Mouse (Mus musculus) cerebellum, adult 2 months (tissue): Measurements from ENCODE around the gene Prdx1.

Experiments used
- CTCF ChIP-seq: fragments of 200-500 bp; IDR thresholded peaks from 2 replicates; pipeline ENCODE4 v1.5.1; 2011; ENCODE audit warnings: low read depth, mild to moderate bottlenecking, control low read depth, low read length, moderate library complexity, borderline replicate concordance; ENCODE audit not compliant: insufficient read depth
- POLR2A ChIP-seq: fragments of 200-500 bp; IDR thresholded peaks from 2 replicates; pipeline ENCODE4 v1.6.1; 2011; ENCODE audit warnings: low read length, control low read depth, borderline replicate concordance; ENCODE audit not compliant: insufficient read depth

- TF ChIP-seq CTCF (no peak), POLR2A (no peak)
These were observed 679 bp upstream of the Prdx1 start for GRCm38 (mm10) chr4:116684665-116685064.
